Mouse (Mus musculus) CH12.LX (cell line): ENCODE measurements at regions not wholly inside any gene's neighbourhood (a gene's known extent, or its start where the extent isn't known, plus 50 kb on each side); places are given as distances from the start of the nearest gene placed in this dataset.
"Not testable (repeated sequence)": the region's sequence is repeated elsewhere in the genome, so short reads cannot be mapped to it uniquely, and the experiment has no call there.

ENCODE experiments used
- DNase-seq: peaks from one replicate; pipeline ENCODE4 v3.0.0-alpha.2; 2013; ENCODE audit errors: extremely low read depth
- H3K27ac ChIP-seq: 2 replicates; pipeline ENCODE4 v1.5.1; 2012; ENCODE audit warnings: low read depth, mild to moderate bottlenecking, control low read depth, moderate library complexity; ENCODE audit not compliant: insufficient read depth
- H3K27me3 ChIP-seq: replicated peaks from 2 replicates; pipeline ENCODE3; 2012; ENCODE audit warnings: inconsistent platforms
- H3K36me3 ChIP-seq, 2 experiments: replicated peaks in 1 of 2; 2 replicates each; pipeline versions ENCODE3 to v1.6.1; 2012; ENCODE audit warnings: inconsistent platforms in 1 of 2, low read length in 1 of 2, mild to moderate bottlenecking in 1 of 2, mixed read lengths in 1 of 2, moderate library complexity in 1 of 2; ENCODE audit not compliant: control insufficient read depth in 1 of 2, insufficient read depth in 1 of 2
- H3K4me1 ChIP-seq, 2 experiments: 2 replicates each; pipeline ENCODE4 v1.6.1; 2012; ENCODE audit warnings: inconsistent platforms in 1 of 2, moderate library complexity in 1 of 2; ENCODE audit not compliant: insufficient read depth in 2 of 2, control insufficient read depth in 1 of 2
- H3K4me2 ChIP-seq: 2 replicates; pipeline ENCODE4 v1.6.1; 2012; ENCODE audit warnings: low read depth, mild to moderate bottlenecking, control low read depth; ENCODE audit not compliant: poor library complexity, insufficient read depth, severe bottlenecking
- H3K4me3 ChIP-seq, 3 experiments: fragments of 150-350 bp in 1 of 3; sonication (generic) in 1 of 3; replicated peaks in 1 of 3; 2 replicates each; pipeline versions ENCODE3 to v1.5.1; 2011 to 2012; ENCODE audit warnings: low read depth in 2 of 3, low read length in 2 of 3, mild to moderate bottlenecking in 2 of 3, moderate library complexity in 2 of 3, control low read depth in 1 of 3, improper control_type of control experiment in 1 of 3, inconsistent platforms in 1 of 3, mixed read lengths in 1 of 3; ENCODE audit not compliant: poor library complexity in 1 of 3
- H3K79me2 ChIP-seq: replicated peaks from 2 replicates; pipeline ENCODE4 v1.6.1; 2012; ENCODE audit warnings: mild to moderate bottlenecking, moderate library complexity; ENCODE audit not compliant: control insufficient read depth, poor library complexity, insufficient read depth, severe bottlenecking; ENCODE audit errors: extremely low read depth
- H3K9ac ChIP-seq: 2 replicates; pipeline ENCODE4 v1.6.1; 2012; ENCODE audit warnings: low read depth, mild to moderate bottlenecking, control low read depth, moderate library complexity; ENCODE audit not compliant: insufficient read depth
- H3K9me3 ChIP-seq: replicated peaks from 2 replicates; pipeline ENCODE3; 2012; ENCODE audit warnings: low read length, inconsistent platforms, mixed read lengths
- CTCF ChIP-seq, 2 experiments: IDR thresholded peaks in 1 of 2; conservative IDR thresholded peaks in 1 of 2; 2 replicates each; pipeline ENCODE4 v1.5.1; 2011 to 2012; ENCODE audit warnings: low read depth in 2 of 2, low read length in 2 of 2, improper control_type of control experiment in 1 of 2, inconsistent platforms in 1 of 2, mild to moderate bottlenecking in 1 of 2, moderate library complexity in 1 of 2
- EP300 ChIP-seq: IDR thresholded peaks from 2 replicates; pipeline ENCODE4 v1.6.1; 2011; ENCODE audit warnings: low read length, improper control_type of control experiment
- ETS1 ChIP-seq: conservative IDR thresholded peaks from 2 replicates; pipeline ENCODE4 v1.6.1; 2012; ENCODE audit warnings: low read depth, mild to moderate bottlenecking, inconsistent platforms, low read length, improper control_type of control experiment, moderate library complexity
- GABPA ChIP-seq: IDR thresholded peaks from 2 replicates; pipeline ENCODE4 v1.6.1; 2012; ENCODE audit warnings: low read depth, low read length, improper control_type of control experiment, inconsistent platforms; ENCODE audit not compliant: insufficient replicate concordance
- JUND ChIP-seq: conservative IDR thresholded peaks from 2 replicates; pipeline ENCODE4 v1.6.1; 2011; ENCODE audit warnings: low read depth, low read length, improper control_type of control experiment
- KAT2A ChIP-seq: IDR thresholded peaks from 2 replicates; pipeline ENCODE4 v1.6.1; 2012; ENCODE audit warnings: low read length, improper control_type of control experiment, inconsistent platforms; ENCODE audit not compliant: insufficient replicate concordance
- MAFK ChIP-seq: IDR thresholded peaks from 2 replicates; pipeline ENCODE4 v1.6.1; 2011; ENCODE audit warnings: low read length, improper control_type of control experiment; ENCODE audit not compliant: insufficient replicate concordance
- MAX ChIP-seq: IDR thresholded peaks from 2 replicates; pipeline ENCODE4 v1.6.1; 2011; ENCODE audit warnings: low read length, improper control_type of control experiment
- MAZ ChIP-seq: IDR thresholded peaks from 2 replicates; pipeline ENCODE4 v1.6.1; 2012; ENCODE audit warnings: low read depth, mild to moderate bottlenecking, inconsistent platforms, low read length, improper control_type of control experiment, moderate library complexity
- MEF2A ChIP-seq: IDR thresholded peaks from 2 replicates; pipeline ENCODE4 v1.6.1; 2014; ENCODE audit warnings: low read depth, mild to moderate bottlenecking, inconsistent platforms, low read length, improper control_type of control experiment, borderline replicate concordance
- MXI1 ChIP-seq: IDR thresholded peaks from 2 replicates; pipeline ENCODE4 v1.6.1; 2011; ENCODE audit warnings: mild to moderate bottlenecking, low read depth, low read length, improper control_type of control experiment
- NRF1 ChIP-seq: IDR thresholded peaks from 2 replicates; pipeline ENCODE4 v1.6.1; 2014; ENCODE audit warnings: low read depth, mild to moderate bottlenecking, inconsistent platforms, low read length, improper control_type of control experiment, moderate library complexity
- PAX5 ChIP-seq: IDR thresholded peaks from 2 replicates; pipeline ENCODE4 v1.6.1; 2012; ENCODE audit warnings: low read length, inconsistent platforms, mixed read lengths
- POLR2AphosphoS2 ChIP-seq: IDR thresholded peaks from 2 replicates; pipeline ENCODE4 v1.6.1; 2011; ENCODE audit warnings: low read depth, low read length, improper control_type of control experiment
- RAD21 ChIP-seq: IDR thresholded peaks from 2 replicates; pipeline ENCODE4 v1.6.1; 2011; ENCODE audit warnings: low read depth, mild to moderate bottlenecking, low read length, improper control_type of control experiment, moderate library complexity
- RCOR1 ChIP-seq: conservative IDR thresholded peaks from 2 replicates; pipeline ENCODE4 v1.6.1; 2012; ENCODE audit warnings: low read depth, mild to moderate bottlenecking, inconsistent platforms, low read length, improper control_type of control experiment
- SMC3 ChIP-seq: IDR thresholded peaks from 2 replicates; pipeline ENCODE4 v1.6.1; 2011; ENCODE audit warnings: low read depth, low read length, improper control_type of control experiment
- TBP ChIP-seq: conservative IDR thresholded peaks from 2 replicates; pipeline ENCODE4 v1.6.1; 2011; ENCODE audit warnings: low read depth, low read length, improper control_type of control experiment
- TCF12 ChIP-seq: IDR thresholded peaks from 2 replicates; pipeline ENCODE4 v1.6.1; 2014; ENCODE audit warnings: low read depth, mild to moderate bottlenecking, inconsistent platforms, low read length, improper control_type of control experiment
- ZC3H11A ChIP-seq: IDR thresholded peaks from 2 replicates; pipeline ENCODE4 v1.6.1; 2012; ENCODE audit warnings: low read depth, mild to moderate bottlenecking, inconsistent platforms, low read length, improper control_type of control experiment
- ZKSCAN1 ChIP-seq: IDR thresholded peaks from 2 replicates; pipeline ENCODE4 v1.6.1; 2012; ENCODE audit warnings: low read depth, inconsistent platforms, low read length, improper control_type of control experiment, borderline replicate concordance
- ZNF384 ChIP-seq: IDR thresholded peaks from 2 replicates; pipeline ENCODE4 v1.6.1; 2012; ENCODE audit warnings: low read depth, low read length, improper control_type of control experiment, inconsistent platforms
- dilution Hi-C: fragments of 300-500 bp; cut with MboI; formaldehyde crosslinking; loops from 2 replicates; pipeline ENCODE4 v1.14.3; 2020; ENCODE audit warnings: low sequenced_read_pairs; ENCODE audit not compliant: extremely low pct_unique_long_range_greater_than_20kb, extremely low pct_ligation_motif_present
- in situ Hi-C: fragments of 300-500 bp; cut with MboI; formaldehyde crosslinking; loops from 3 replicates; pipeline ENCODE4 v1.14.3; 2019; ENCODE audit warnings: low sequenced_read_pairs, low pct_ligation_motif_present, low pct_unique_long_range_greater_than_20kb, mixed read lengths

GRCm38 (mm10) chr8:112257922-112258475 is 243.2 kb upstream of the Gm6793 start:
- Histone ChIP-seq H3K4me1 (no peaks in the 10 kb centered on the region), H3K9ac (no peak overlapping the region), H3K27me3 (no peaks in the 10 kb centered on the region), H3K4me3 (no peak overlapping the region), H3K27ac (no peak overlapping the region), H3K36me3 (no peaks in the 10 kb centered on the region), H3K79me2 (no peaks in the 10 kb centered on the region), H3K4me2 (no peak overlapping the region), H3K9me3 (peaks cover 40% of the 10 kb centered on the region)
- TF ChIP-seq NRF1 (no peak), ZNF384 (no peak), ETS1 (no peak), RCOR1 (no peak), PAX5 (no peak), JUND (no peak), MAZ (no peak)
- in situ Hi-C loops, result no loop called here
- DNase-seq, result no peak
- dilution Hi-C loops, result no loop called here

DNA sequence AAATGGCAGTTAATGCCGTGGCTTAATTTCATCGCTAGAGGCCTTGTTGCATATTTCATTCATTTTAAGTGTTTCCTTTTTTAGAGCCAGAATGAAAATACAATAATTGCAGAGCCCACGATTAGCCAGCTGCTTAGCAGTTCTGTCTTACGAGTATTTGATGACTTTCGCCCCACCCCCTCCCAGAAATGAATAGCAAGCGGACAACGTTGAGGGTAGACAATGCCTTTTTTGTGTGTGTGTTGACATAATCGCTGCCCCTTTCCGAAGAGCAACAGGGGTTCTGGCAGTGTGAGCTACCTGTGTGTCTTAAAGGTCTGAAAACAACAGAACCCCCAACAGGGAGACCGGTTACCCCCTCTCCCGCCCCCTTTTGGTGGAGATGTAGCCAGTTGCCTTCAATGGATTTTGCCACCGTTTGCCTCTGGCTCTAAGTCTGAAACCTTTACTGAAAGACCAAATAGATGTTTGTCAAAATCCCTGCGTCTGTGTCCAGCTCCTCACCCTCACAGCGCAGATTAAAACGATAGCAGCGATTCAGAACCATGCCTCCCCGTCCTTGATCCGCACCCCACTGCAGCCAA is 242.6 kb upstream of the Gm6793 start:
- dilution Hi-C loops, result no loop called here
- TF ChIP-seq EP300, result no peak
- TF ChIP-seq TBP, result no peak
- TF ChIP-seq ZC3H11A, result no peak
- no peak for TF ChIP-seq MAFK
- no peak for TF ChIP-seq RAD21
- no peak for TF ChIP-seq MXI1
- no peak for TF ChIP-seq NRF1
- TF ChIP-seq JUND, result no peak
- no peak for TF ChIP-seq KAT2A
- TF ChIP-seq SMC3, result no peak
- TF ChIP-seq ZNF384, result no peak
- TF ChIP-seq POLR2AphosphoS2, result no peak
- no peak for TF ChIP-seq CTCF (conservative IDR thresholded peaks at IDR 0.05 in 1 of 2, IDR thresholded peaks at IDR 0.05 in 1 of 2; ENCODE audit: low read depth in 2 of 2, low read length in 2 of 2)
- TF ChIP-seq ETS1, result no peak
- TF ChIP-seq PAX5, result no peak
- TF ChIP-seq MEF2A, result no peak
- no peak for TF ChIP-seq MAX
- TF ChIP-seq GABPA, result no peak
- no peak for TF ChIP-seq ZKSCAN1
- TF ChIP-seq TCF12, result no peak
- peaks cover 36% of the 10 kb centered on the region for H3K9me3 ChIP-seq
- no peak overlapping the region for H3K4me2 ChIP-seq
- no peaks in the 10 kb centered on the region for H3K4me1 ChIP-seq
- in situ Hi-C loops, result no loop called here
- H3K4me3 ChIP-seq, result no peak overlapping the region
- no peaks in the 10 kb centered on the region for H3K79me2 ChIP-seq
- no peak for DNase-seq
- H3K27me3 ChIP-seq, result no peaks in the 10 kb centered on the region
- H3K9ac ChIP-seq, result no peak overlapping the region
- H3K27ac ChIP-seq, result no peak overlapping the region
- no peaks in the 10 kb centered on the region for H3K36me3 ChIP-seq

GRCm38 (mm10) chr8:112246629-112247028 is 231.8 kb upstream of the Gm6793 start:
- H3K27me3 ChIP-seq, H3K4me2 ChIP-seq, H3K79me2 ChIP-seq, H3K4me3 ChIP-seq, dilution Hi-C loops, H3K9ac ChIP-seq, H3K27ac ChIP-seq, DNase-seq, H3K4me1 ChIP-seq, in situ Hi-C loops, H3K36me3 ChIP-seq: not testable (repeated sequence)
- peaks cover 53% of the 10 kb centered on the region for H3K9me3 ChIP-seq
